In the genomic region with DNA sequence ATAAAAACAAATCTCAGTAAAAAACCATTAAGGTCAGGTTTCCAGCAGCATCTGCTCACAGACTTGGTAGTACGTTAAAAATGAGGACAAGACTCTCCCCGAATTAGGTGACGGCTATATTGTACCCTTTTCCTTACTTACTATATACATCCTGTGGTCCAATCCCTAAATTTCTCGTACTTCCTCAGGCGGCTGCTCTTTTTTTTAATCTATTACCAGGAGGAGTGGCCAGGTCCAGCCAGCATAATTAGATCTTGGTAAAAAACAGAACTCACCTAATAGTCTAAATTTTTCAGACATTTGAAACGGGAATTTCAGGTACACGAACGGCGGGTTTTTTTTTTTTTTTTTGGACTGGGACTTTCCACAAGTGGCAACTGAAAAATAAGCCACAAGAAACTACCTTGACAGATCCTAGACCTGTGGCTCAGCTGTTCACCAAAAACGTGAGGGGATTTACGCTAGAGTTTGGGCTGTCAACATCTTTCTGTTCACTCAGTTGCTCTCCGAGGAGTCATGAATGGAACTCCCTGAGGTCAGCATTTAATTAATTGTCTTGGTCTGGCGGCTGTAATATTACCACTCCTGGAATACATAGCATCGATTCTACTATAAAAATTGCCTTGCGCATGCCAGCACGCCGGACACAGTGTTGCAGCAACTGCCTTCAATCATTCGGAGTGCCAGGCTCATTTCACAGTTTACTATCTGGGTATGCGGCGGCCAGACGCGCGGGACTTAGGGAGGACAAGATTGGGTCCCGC, we compare ENCODE assay signal across 1 mouse cellular context.
TF ChIP-seq lines count a peak whose summit lies in the region.

No protein-coding gene starts in this region.

TF ChIP-seq in MEL, 35 proteins besides CTCF, POLR2A, EP300 and RAD21 (continued from another document):
- peak; percentile 80 for TF ChIP-seq ZNF384 (IDR thresholded peaks at IDR 0.05; ENCODE audit: low read depth, low read length)
- no peak for TF ChIP-seq TBP (IDR thresholded peaks at IDR 0.05; ENCODE audit: low read depth, low read length)
- TF ChIP-seq JUND (IDR thresholded peaks at IDR 0.05; ENCODE audit: low read depth, low read length), result no peak
- no peak for TF ChIP-seq KAT2A (conservative IDR thresholded peaks at IDR 0.05; ENCODE audit: low read depth, low read length)
- no peak for TF ChIP-seq POLR2AphosphoS5 (IDR thresholded peaks at IDR 0.05; ENCODE audit: borderline replicate concordance, low read depth, low read length)
- no peak for TF ChIP-seq UBTF (IDR thresholded peaks at IDR 0.05; ENCODE audit: borderline replicate concordance, insufficient read depth, low read depth, low read length)
- no peak for TF ChIP-seq SMC3 (IDR thresholded peaks at IDR 0.05; ENCODE audit: low read depth, low read length)
- peak; percentile 86 for TF ChIP-seq MXI1 (IDR thresholded peaks at IDR 0.05; ENCODE audit: low read depth, low read length)
- no peak for TF ChIP-seq E2F4 (IDR thresholded peaks at IDR 0.05; ENCODE audit: borderline replicate concordance, low read depth, low read length)
- 0 out of 2 replicates have a peak, but pooled peaks have one; percentile 5 for TF ChIP-seq GATA1 (IDR thresholded peaks at IDR 0.05; ENCODE audit: low read depth, low read length)
- TF ChIP-seq SIN3A (IDR thresholded peaks at IDR 0.05; ENCODE audit: low read length), result peak; percentile 74
- TF ChIP-seq MYC (IDR thresholded peaks at IDR 0.05; ENCODE audit: low read depth, low read length), result no peak
- TF ChIP-seq ZC3H11A (IDR thresholded peaks at IDR 0.05; ENCODE audit: low read depth, low read length), result no peak
- peak; percentile 51; the same call in 1 of the 2 replicates for TF ChIP-seq NRF1 (IDR thresholded peaks at IDR 0.05; ENCODE audit: insufficient read depth, low read depth, low read length, poor library complexity, severe bottlenecking)
- no peak for TF ChIP-seq ZMIZ1 (IDR thresholded peaks at IDR 0.05; ENCODE audit: low read depth, low read length)
- no peak for TF ChIP-seq RCOR1 (IDR thresholded peaks at IDR 0.05; ENCODE audit: low read depth, low read length)
TF ChIP-seq in MEL: peak in this region for 6.
